Mouse (Mus musculus) erythroblast, adult 5-6 weeks (primary cell): ENCODE results near the gene Vegfa. TPM values are rescaled to one million over a fixed set of nuclear protein-coding genes. Genes with fewer than 3 reads are reported as not detected.

Source experiments
- ATAC-seq: replicated peaks from 2 replicates; pipeline ENCODE4 v1.8.0; 2016; ENCODE audit warnings: moderate number of reproducible peaks, mild to moderate bottlenecking, moderate TSS enrichment, inconsistent platforms; ENCODE audit not compliant: poor library complexity, low FRiP score, severe bottlenecking
- total RNA-seq, 2 experiments: library from RNA; stranded (forward) in 1 of 2; stranded (reverse) in 1 of 2; fragments of 150-400 nt in 1 of 2; fragments of 200-764, 138-1000 nt in 1 of 2; gene quantifications; 2 replicates each; pipeline versions ENCODE4 v1.2.3 to v1.2.4; 2015 to 2017; ENCODE audit warnings: low replicate concordance in 2 of 2

Vegfa gene
- total RNA-seq (2015; ENCODE audit: low replicate concordance) = 8.8 and 14.8 TPM in 2 replicates
- total RNA-seq (2017; ENCODE audit: low replicate concordance) = 5.7 and 11.3 TPM in 2 replicates

GRCm38 (mm10) chr17:46032257-46032991 lies at the start of gene Vegfa:
Gene Vegfa, minus strand, starts transcription at chr17:46032369.
- peak; percentile 64 for ATAC-seq

- ATAC-seq = no peak
Measured at GRCm38 (mm10) chr17:46081657-46082056, 49.5 kb upstream of the Vegfa start.

GRCm38 (mm10) chr17:46081042-46081441 lies 48.9 kb upstream of the Vegfa start:
- no peak for ATAC-seq

GRCm38 (mm10) chr17:46080388-46080787 lies 48.2 kb upstream of the Vegfa start:
- no peak for ATAC-seq

GRCm38 (mm10) chr17:46079037-46079436 lies 46.9 kb upstream of the Vegfa start:
- ATAC-seq = no peak

- no peak for ATAC-seq
Measured at GRCm38 (mm10) chr17:46077921-46078534, 45.9 kb upstream of the Vegfa start.

GRCm38 (mm10) chr17:46076260-46076551 lies 44.0 kb upstream of the Vegfa start:
- no peak for ATAC-seq

- ATAC-seq = no peak
Measured at GRCm38 (mm10) chr17:46075551-46076259, 43.5 kb upstream of the Vegfa start.

- ATAC-seq = 0 out of 2 replicates have a peak, but pooled peaks have one; percentile 16
Measured at GRCm38 (mm10) chr17:46075116-46075485, 42.9 kb upstream of the Vegfa start.

- ATAC-seq = no peak
Measured at GRCm38 (mm10) chr17:46074398-46075115, 42.4 kb upstream of the Vegfa start.

GRCm38 (mm10) chr17:46073730-46074301 lies 41.6 kb upstream of the Vegfa start:
- ATAC-seq = no peak

GRCm38 (mm10) chr17:46071531-46071930 lies 39.4 kb upstream of the Vegfa start:
- no peak for ATAC-seq

GRCm38 (mm10) chr17:46070046-46070445 lies 37.9 kb upstream of the Vegfa start:
- no peak for ATAC-seq

GRCm38 (mm10) chr17:46063974-46064312 lies 31.8 kb upstream of the Vegfa start:
- no peak for ATAC-seq

- ATAC-seq = no peak
Measured at GRCm38 (mm10) chr17:46063283-46063973, 31.3 kb upstream of the Vegfa start.

GRCm38 (mm10) chr17:46060253-46060652 lies 28.1 kb upstream of the Vegfa start:
- ATAC-seq = no peak

GRCm38 (mm10) chr17:46059226-46059825 lies 27.2 kb upstream of the Vegfa start:
- no peak for ATAC-seq

- ATAC-seq = no peak
Measured at GRCm38 (mm10) chr17:46056288-46056687, 24.1 kb upstream of the Vegfa start.

- ATAC-seq = no peak
Measured at GRCm38 (mm10) chr17:46055736-46056135, 23.6 kb upstream of the Vegfa start.
